Mouse (Mus musculus) kidney, postnatal 0 days (tissue): ENCODE measurements around the gene Heatr4. TPM values are rescaled to one million over a fixed set of nuclear protein-coding genes. Genes with fewer than 3 reads are reported as not detected.
"Not testable (repeated sequence)": the region's sequence is repeated elsewhere in the genome, so short reads cannot be mapped to it uniquely, and the experiment has no call there.

Experiments used
- ATAC-seq: fragments of 200-750 bp; cut with Nextera tagmentation; replicated peaks from 2 replicates; pipeline ENCODE4 v1.8.0; 2017; ENCODE audit warnings: low read depth, moderate number of reproducible peaks, moderate TSS enrichment, moderate library complexity; ENCODE audit not compliant: low FRiP score
- DNase-seq: peaks from one replicate; pipeline ENCODE4 v3.0.0-alpha.2; 2016; ENCODE audit warnings: low spot score
- H3K27ac ChIP-seq: fragments of 300-500 bp; sonication (generic); 2 replicates; pipeline ENCODE4 v1.5.1; 2014; ENCODE audit warnings: mild to moderate bottlenecking
- H3K27me3 ChIP-seq: fragments of 300-500 bp; sonication (generic); 2 replicates; pipeline ENCODE4 v1.6.1; 2014; ENCODE audit warnings: low read length, mixed read lengths; ENCODE audit not compliant: insufficient read depth
- H3K36me3 ChIP-seq: fragments of 300-500 bp; sonication (generic); 2 replicates; pipeline ENCODE4 v1.6.1; 2014; ENCODE audit warnings: low read length, mixed read lengths; ENCODE audit not compliant: insufficient read depth
- H3K4me1 ChIP-seq: fragments of 300-500 bp; sonication (generic); replicated peaks from 2 replicates; pipeline ENCODE4 v1.6.1; 2014; ENCODE audit warnings: antibody characterized with exemption, low read length, mixed read lengths; ENCODE audit not compliant: insufficient read depth
- H3K4me2 ChIP-seq: fragments of 300-500 bp; sonication (generic); 2 replicates; pipeline ENCODE4 v1.6.1; 2014; ENCODE audit warnings: mild to moderate bottlenecking, low read length, moderate library complexity, mixed read lengths
- H3K4me3 ChIP-seq: fragments of 300-500 bp; sonication (generic); replicated peaks from 2 replicates; pipeline ENCODE4 v1.5.1; 2014; ENCODE audit warnings: low read depth, low read length
- H3K9ac ChIP-seq: fragments of 300-500 bp; sonication (generic); 2 replicates; pipeline ENCODE4 v1.6.1; 2014; ENCODE audit warnings: low read depth, low read length
- H3K9me3 ChIP-seq: fragments of 300-500 bp; sonication (generic); replicated peaks from 2 replicates; pipeline ENCODE4 v1.6.1; 2016; ENCODE audit warnings: low read length, inconsistent platforms, mixed read lengths
- CTCF ChIP-seq: IDR thresholded peaks from 2 replicates; pipeline ENCODE4 v1.5.1; 2016; ENCODE audit warnings: antibody characterized with exemption, low read depth, mild to moderate bottlenecking, moderate library complexity
- WGBS: fragments of 180-500 bp; shearing (Covaris S2); extraction: QIAGEN DNeasy Blood & Tissue Kit; methylation state at CpG from one replicate; pipeline ENCODE4 v1.1.7; 2014; 5-methylcytosine and 5-hydroxymethylcytosine counted together
- polyA plus RNA-seq: library from polyadenylated mRNA; unstranded; fragments of >200 nt; fragmentation: Nextera tagmentation; extraction: Ambion mirVana; gene quantifications from 2 replicates; pipeline ENCODE4 v1.2.1, GENCODE M21; 2015

The Heatr4 gene
- polyA plus RNA-seq, 1 experiment from 2014 or later: not detected

GRCm38 (mm10) chr12:83947260-83947811 lies 37.3 kb downstream of the Heatr4 start:
- ATAC-seq (no peak), DNase-seq (peak; percentile 56)
- 0 out of 2 replicates have a peak, but pooled peaks cover 9% of the 10 kb centered on the region for H3K4me1 ChIP-seq
- no peaks in the 10 kb centered on the region for H3K27me3 ChIP-seq
- WGBS: 72% methylated on average over 8 of the region's 8 CpGs
- no peaks in the 10 kb centered on the region for H3K36me3 ChIP-seq
- H3K4me3 ChIP-seq: no peak overlapping the region
- no peak overlapping the region for H3K4me2 ChIP-seq
- TF ChIP-seq CTCF: no peak
- H3K9ac ChIP-seq: no peak overlapping the region
- no peak overlapping the region for H3K27ac ChIP-seq
- H3K9me3 ChIP-seq: no peaks in the 10 kb centered on the region

GRCm38 (mm10) chr12:83941938-83942337 lies 42.7 kb downstream of the Heatr4 start:
- TF ChIP-seq CTCF: no peak
- Histone ChIP-seq H3K27me3 (no peaks in the 10 kb centered on the region), H3K27ac (no peak overlapping the region), H3K36me3 (no peaks in the 10 kb centered on the region), H3K4me2 (no peak overlapping the region), H3K4me1 (no peaks in the 10 kb centered on the region), H3K9me3 (no peaks in the 10 kb centered on the region), H3K9ac (no peak overlapping the region), H3K4me3 (no peak overlapping the region)
- no peak for DNase-seq
- no peak for ATAC-seq
- WGBS: 71% methylated on average over 3 of the region's 3 CpGs

- no peak overlapping the region for H3K4me2 ChIP-seq
- 61% methylated on average over 4 of the region's 4 CpGs for WGBS
- no peak overlapping the region for H3K27ac ChIP-seq
- TF ChIP-seq CTCF: no peak
- no peak overlapping the region for H3K4me3 ChIP-seq
- H3K4me1 ChIP-seq: no peaks in the 10 kb centered on the region
- DNase-seq (no peak), ATAC-seq (no peak)
- H3K9me3 ChIP-seq: no peaks in the 10 kb centered on the region
- H3K9ac ChIP-seq: no peak overlapping the region
- H3K36me3 ChIP-seq: no peaks in the 10 kb centered on the region
- H3K27me3 ChIP-seq: no peaks in the 10 kb centered on the region
Measured at GRCm38 (mm10) chr12:83940031-83940430, 44.6 kb downstream of the Heatr4 start.

- no peaks in the 10 kb centered on the region for H3K4me1 ChIP-seq
- ATAC-seq: no peak
- H3K4me3 ChIP-seq: no peak overlapping the region
- 81% methylated on average over 2 of the region's 2 CpGs for WGBS
- no peak overlapping the region for H3K27ac ChIP-seq
- no peaks in the 10 kb centered on the region for H3K27me3 ChIP-seq
- no peaks in the 10 kb centered on the region for H3K36me3 ChIP-seq
- no peak for TF ChIP-seq CTCF
- DNase-seq: no peak
- H3K9ac ChIP-seq: no peak overlapping the region
- H3K9me3 ChIP-seq: no peaks in the 10 kb centered on the region
- no peak overlapping the region for H3K4me2 ChIP-seq
Measured at GRCm38 (mm10) chr12:83939332-83939731, 45.3 kb downstream of the Heatr4 start.

GRCm38 (mm10) chr12:83938592-83938991 lies 46.1 kb downstream of the Heatr4 start:
- ATAC-seq, DNase-seq: not testable (repeated sequence)

GRCm38 (mm10) chr12:83937600-83937999 lies 47.1 kb downstream of the Heatr4 start:
- Histone ChIP-seq H3K4me1 (no peaks in the 10 kb centered on the region), H3K9ac (no peak overlapping the region), H3K4me3 (no peak overlapping the region), H3K36me3 (no peaks in the 10 kb centered on the region), H3K9me3 (no peaks in the 10 kb centered on the region), H3K27me3 (no peaks in the 10 kb centered on the region), H3K27ac (no peak overlapping the region), H3K4me2 (no peak overlapping the region)
- peak; percentile 49; the same call in 1 of the 2 replicates for TF ChIP-seq CTCF
- WGBS: 66% methylated on average over 10 of the region's 10 CpGs
- ATAC-seq (no peak), DNase-seq (no peak)

More at GRCm38 (mm10) chr12:83938592-83938991, 46.1 kb downstream of the Heatr4 start:
- not testable (repeated sequence) for H3K36me3 ChIP-seq, H3K4me3 ChIP-seq, H3K4me2 ChIP-seq, H3K27me3 ChIP-seq, H3K4me1 ChIP-seq, H3K9me3 ChIP-seq, H3K27ac ChIP-seq, H3K9ac ChIP-seq
- WGBS: 30% methylated on average over 1 of the region's 1 CpGs
